Mouse (Mus musculus) C2C12 (cell line): ENCODE measurements at regions not wholly inside any gene's neighbourhood (a gene's known extent, or its start where the extent isn't known, plus 50 kb on each side); places are given as distances from the start of the nearest gene placed in this dataset.

ENCODE experiments used
- CTCF ChIP-seq: IDR thresholded peaks from one replicate; pipeline ENCODE4 v1.5.1; 2011; ENCODE audit not compliant: control insufficient read depth, insufficient read depth, insufficient read length
- MAX ChIP-seq: IDR thresholded peaks from one replicate; pipeline ENCODE4 v1.6.1; 2011; ENCODE audit warnings: mild to moderate bottlenecking, control low read depth
- USF1 ChIP-seq: IDR thresholded peaks from one replicate; pipeline ENCODE4 v1.6.1; 2011; ENCODE audit warnings: low read depth, mild to moderate bottlenecking, control low read depth, moderate library complexity

DNA sequence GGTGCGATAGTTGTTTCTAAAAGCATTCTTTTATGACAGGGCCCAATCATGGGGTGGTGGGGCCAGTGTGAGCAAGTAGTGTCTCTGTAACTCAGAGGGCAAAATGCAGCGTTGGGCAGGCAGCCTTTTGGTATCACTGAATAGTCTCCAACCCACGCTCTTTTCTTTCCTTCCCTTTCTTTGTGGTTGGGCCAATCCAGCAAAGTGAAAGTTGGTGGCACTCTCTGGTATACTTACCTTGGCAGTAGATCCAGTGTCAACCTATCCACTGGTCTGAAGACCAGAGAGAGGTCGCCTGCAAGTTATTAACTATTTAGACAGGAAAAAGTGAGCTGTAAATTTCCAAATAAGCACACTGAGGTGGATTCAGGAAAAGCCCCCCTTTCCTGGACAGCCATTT, 287.8 kb downstream of the Spry2 start:
- TF ChIP-seq USF1, result no peak
- TF ChIP-seq CTCF, result no peak
- TF ChIP-seq MAX, result no peak
